9 mouse cellular contexts compared by ENCODE assay signal in genomic region chr9:70654496-70654895, GRCm38 (mm10). TPM values are rescaled to one million over a fixed set of nuclear protein-coding genes. Genes with fewer than 3 reads are reported as not detected.
A peak's percentile ranks its signal among the peaks of the same experiment; 100 is the strongest.
DNase-seq lines count a peak whose midpoint lies in the region; ATAC-seq lines count a peak whose summit lies in the region.
"Had no signal": no experiment of that assay in that cellular context is flagged by ENCODE, and none has a peak within 500 bp of the region (broad histone marks: within the 10 kb centered on the region; RNA-seq: fewer than 3 reads in every experiment).

No protein-coding gene starts in this region.

- no peak overlapping the region for H3K27ac ChIP-seq in heart, embryonic 16.5 days (ENCODE audit: low read length)
- H3K27ac ChIP-seq in hindbrain, embryonic 13.5 days: no peak overlapping the region
- H3K27ac ChIP-seq in midbrain, embryonic 14.5 days (replicated peaks; ENCODE audit: low read depth, low read length): no peak overlapping the region

- intact Hi-C loops in heart, postnatal 10 days (cut with DNase I): no loop called here

- no peaks in the 10 kb centered on the region for H3K27me3 ChIP-seq in heart, embryonic 16.5 days (ENCODE audit: control insufficient read depth, insufficient read depth, low read length)
- no peaks in the 10 kb centered on the region for H3K27me3 ChIP-seq in hindbrain, embryonic 13.5 days
- H3K27me3 ChIP-seq in midbrain, embryonic 14.5 days (ENCODE audit: control insufficient read depth, insufficient read depth, low read length): no peaks in the 10 kb centered on the region

- WGBS in heart, embryonic 16.5 days: 75% methylated on average over 4 of the region's 4 CpGs
- WGBS in hindbrain, embryonic 13.5 days: 66% methylated on average over 4 of the region's 4 CpGs
- 62% methylated on average over 4 of the region's 4 CpGs for WGBS in midbrain, embryonic 14.5 days

- H3K4me3 ChIP-seq in heart, embryonic 16.5 days (ENCODE audit: low read length): no peak overlapping the region
- H3K4me3 ChIP-seq in hindbrain, embryonic 13.5 days: peak overlapping the region; percentile 86
- H3K4me3 ChIP-seq in midbrain, embryonic 14.5 days (replicated peaks; ENCODE audit: low read depth, low read length): peak overlapping the region; percentile 21

- peaks cover 11% of the 10 kb centered on the region for H3K4me1 ChIP-seq in heart, embryonic 16.5 days (ENCODE audit: control insufficient read depth, insufficient read depth, low read length)
- peaks cover 41% of the 10 kb centered on the region for H3K4me1 ChIP-seq in hindbrain, embryonic 13.5 days (replicated peaks)
- peaks cover 31% of the 10 kb centered on the region for H3K4me1 ChIP-seq in midbrain, embryonic 14.5 days (ENCODE audit: control insufficient read depth, insufficient read depth, low read length)

- H3K36me3 ChIP-seq in heart, embryonic 16.5 days (ENCODE audit: control insufficient read depth, insufficient read depth): peaks cover 2% of the 10 kb centered on the region; the same call in 1 of the 2 replicates
- H3K36me3 ChIP-seq in hindbrain, embryonic 13.5 days: peaks cover 6% of the 10 kb centered on the region
- 0 out of 2 replicates have a peak, but pooled peaks cover 3% of the 10 kb centered on the region for H3K36me3 ChIP-seq in midbrain, embryonic 14.5 days (ENCODE audit: control insufficient read depth, insufficient read depth, low read length)

- ATAC-seq in heart, embryonic 16.5 days (replicated peaks; ENCODE audit: extremely low read depth, insufficient read depth, low FRiP score): no peak
- ATAC-seq in hindbrain, embryonic 13.5 days (ENCODE audit: low FRiP score): no peak
- ATAC-seq in midbrain, embryonic 14.5 days (ENCODE audit: low FRiP score, low TSS enrichment): no peak

- no peaks in the 10 kb centered on the region for H3K9me3 ChIP-seq in heart, embryonic 16.5 days (replicated peaks; ENCODE audit: control insufficient read depth, low read length)
- H3K9me3 ChIP-seq in hindbrain, embryonic 13.5 days: no peaks in the 10 kb centered on the region
- no peaks in the 10 kb centered on the region for H3K9me3 ChIP-seq in midbrain, embryonic 14.5 days (ENCODE audit: control insufficient read depth, low read length)

- no peak overlapping the region for H3K9ac ChIP-seq in heart, embryonic 16.5 days (ENCODE audit: low read length)
- H3K9ac ChIP-seq in hindbrain, embryonic 13.5 days: peak overlapping the region; percentile 44; the same call in 1 of the 2 replicates
- peak overlapping the region; percentile 18; the same call in 1 of the 2 replicates for H3K9ac ChIP-seq in midbrain, embryonic 14.5 days (replicated peaks; ENCODE audit: low read length)

- no peak for DNase-seq in heart, postnatal 10 days
- peak; percentile 69 for DNase-seq in cerebellum, adult 9-10 months
- no peak for DNase-seq in midbrain, embryonic 14.5 days
- DNase-seq in testis, postnatal 14 days (ENCODE audit: low spot score): no peak
- no peak for DNase-seq in layer of hippocampus, postnatal 36 days
- no peak for DNase-seq in layer of hippocampus, adult 18-20 months (ENCODE audit: low spot score in 2 of 2)
- DNase-seq: kidney, postnatal 10 days had no signal

- peak overlapping the region; percentile 31; the same call in 1 of the 2 replicates for H3K4me2 ChIP-seq in heart, embryonic 16.5 days (ENCODE audit: low read depth, low read length)
- H3K4me2 ChIP-seq in hindbrain, embryonic 13.5 days: peak overlapping the region; percentile 61
- H3K4me2 ChIP-seq in midbrain, embryonic 14.5 days (ENCODE audit: low read length): peak overlapping the region; percentile 57

RNA-seq across cellular contexts. Expression of gene Gm10642, which starts 1.6 kb away (rescaled TPM):
- 0.32 and 0.35 TPM in 2 replicates for polyA plus RNA-seq in heart, embryonic 16.5 days (2015; fragmentation: Nextera tagmentation; extraction: Ambion mirVana)
- under 1 TPM; 0.74 to 0.93 TPM for total RNA-seq in heart, postnatal 10 days (2021)
- 0.29 and 0.41 TPM in 2 replicates for polyA plus RNA-seq in hindbrain, embryonic 13.5 days (2015; fragmentation: Nextera tagmentation; extraction: Ambion mirVana)
- 0.41 and 0.77 TPM in 2 replicates for polyA plus RNA-seq in midbrain, embryonic 14.5 days (2014; fragmentation: Nextera tagmentation; extraction: Ambion mirVana)
- 1 to 10 TPM in 1 of 2 experiments, under 1 TPM in 1; 0.62 to 1.2 TPM for total RNA-seq in layer of hippocampus, postnatal 36 days (2021)
- total RNA-seq in layer of hippocampus, adult 18-20 months (2021): 1 to 10 TPM in 1 of 2 experiments, under 1 TPM in 1; 0.84 to 1.3 TPM

RNA-seq across cellular contexts. Expression of gene Mindy2, which starts 2.5 kb away (rescaled TPM):
- polyA plus RNA-seq in heart, embryonic 16.5 days (2015; fragmentation: Nextera tagmentation; extraction: Ambion mirVana): 10.2 and 10.9 TPM in 2 replicates
- total RNA-seq in heart, postnatal 10 days (2021): 10 to 100 TPM; 31.5 to 32.6 TPM
- 17.4 and 20.4 TPM in 2 replicates for polyA plus RNA-seq in hindbrain, embryonic 13.5 days (2015; fragmentation: Nextera tagmentation; extraction: Ambion mirVana)
- 23.0 and 25.6 TPM in 2 replicates for polyA plus RNA-seq in midbrain, embryonic 14.5 days (2014; fragmentation: Nextera tagmentation; extraction: Ambion mirVana)
- 10 to 100 TPM; 33.9 to 35.3 TPM for total RNA-seq in layer of hippocampus, postnatal 36 days (2021)
- 10 to 100 TPM; 33.7 to 35.3 TPM for total RNA-seq in layer of hippocampus, adult 18-20 months (2021)

RNA-seq across cellular contexts. Expression of gene Adam10, which starts 24.3 kb away (rescaled TPM):
- 57.1 and 58.2 TPM in 2 replicates for polyA plus RNA-seq in heart, embryonic 16.5 days (2015; fragmentation: Nextera tagmentation; extraction: Ambion mirVana)
- total RNA-seq in heart, postnatal 10 days (2021): 10 to 100 TPM; 66.0 to 80.3 TPM
- 73.4 and 74.4 TPM in 2 replicates for polyA plus RNA-seq in hindbrain, embryonic 13.5 days (2015; fragmentation: Nextera tagmentation; extraction: Ambion mirVana)
- polyA plus RNA-seq in midbrain, embryonic 14.5 days (2014; fragmentation: Nextera tagmentation; extraction: Ambion mirVana): 42.0 and 59.1 TPM in 2 replicates
- 10 to 100 TPM; 67.5 to 68.7 TPM for total RNA-seq in layer of hippocampus, postnatal 36 days (2021)
- 10 to 100 TPM; 65.8 to 68.4 TPM for total RNA-seq in layer of hippocampus, adult 18-20 months (2021)
